Mouse (Mus musculus) spleen, adult 2 months (tissue): ENCODE results near the gene Cdc25b.

Experiments used
- CTCF ChIP-seq: fragments of 200-500 bp; IDR thresholded peaks from 2 replicates; pipeline ENCODE4 v1.5.1; 2011; ENCODE audit warnings: mild to moderate bottlenecking, inconsistent platforms; ENCODE audit not compliant: insufficient read depth, insufficient read length, insufficient replicate concordance; ENCODE audit errors: extremely low read depth
- POLR2A ChIP-seq: fragments of 200-500 bp; IDR thresholded peaks from 2 replicates; pipeline ENCODE4 v1.6.1; 2011; ENCODE audit warnings: low read depth, low read length, inconsistent platforms

DNA sequence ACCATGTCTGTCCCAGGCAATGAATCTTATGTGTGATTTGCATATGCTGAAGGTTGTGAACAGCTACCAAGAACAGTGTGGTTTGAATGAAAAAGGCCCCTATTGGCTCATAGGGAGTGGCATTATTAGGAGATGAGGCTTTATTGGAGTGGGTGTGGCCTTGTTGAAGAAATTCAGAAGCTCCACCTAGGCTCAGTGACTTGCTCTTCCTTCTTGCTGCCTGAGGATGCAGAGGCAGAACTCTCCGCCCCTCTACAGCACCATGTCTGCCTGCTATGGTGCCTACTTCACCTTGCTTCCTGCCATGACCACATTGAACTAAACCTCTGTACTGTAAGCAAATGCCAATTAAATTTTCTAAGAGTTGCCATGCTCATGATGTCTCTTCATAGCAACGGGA lies 45.8 kb downstream of the Cdc25b start:
- TF ChIP-seq POLR2A: no peak
- TF ChIP-seq CTCF: no peak
